Mouse (Mus musculus) heart, embryonic 10.5 days (tissue): ENCODE results near the gene Clec4b2. TPM values are rescaled to one million over a fixed set of nuclear protein-coding genes. Genes with fewer than 3 reads are reported as not detected.
"Not testable (repeated sequence)": the region's sequence is repeated elsewhere in the genome, so short reads cannot be mapped to it uniquely, and the experiment has no call there.

Source experiments
- DNase-seq: peaks from one replicate; pipeline ENCODE4 v3.0.0-alpha.2; 2017; ENCODE audit warnings: low spot score
- H3K27ac ChIP-seq: fragments of 300-500 bp; sonication (generic); 2 replicates; pipeline ENCODE4 v1.5.1; 2016; ENCODE audit warnings: mild to moderate bottlenecking
- H3K27me3 ChIP-seq: fragments of 300-500 bp; sonication (generic); 2 replicates; pipeline ENCODE4 v1.6.1; 2016; ENCODE audit warnings: mild to moderate bottlenecking; ENCODE audit not compliant: poor library complexity, insufficient read depth, severe bottlenecking
- H3K36me3 ChIP-seq: fragments of 300-500 bp; sonication (generic); 2 replicates; pipeline ENCODE4 v1.6.1; 2016; ENCODE audit warnings: mild to moderate bottlenecking, moderate library complexity
- H3K4me1 ChIP-seq: fragments of 300-500 bp; sonication (generic); 2 replicates; pipeline ENCODE4 v1.6.1; 2016; ENCODE audit warnings: mild to moderate bottlenecking
- H3K4me3 ChIP-seq: fragments of 300-500 bp; sonication (generic); 2 replicates; pipeline ENCODE4 v1.5.1; 2016; ENCODE audit warnings: mild to moderate bottlenecking, moderate library complexity
- H3K9me3 ChIP-seq: fragments of 300-500 bp; sonication (generic); 2 replicates; pipeline ENCODE4 v1.6.1; 2016; ENCODE audit warnings: mild to moderate bottlenecking, moderate library complexity
- WGBS: fragments of 180-500 bp; shearing (Covaris S2); methylation state at CpG from one replicate; pipeline ENCODE4 v1.1.7; 2016; 5-methylcytosine and 5-hydroxymethylcytosine counted together
- polyA plus RNA-seq: library from polyadenylated mRNA; unstranded; fragments of >200 nt; fragmentation: Nextera tagmentation; extraction: Ambion mirVana; gene quantifications from 2 replicates; pipeline ENCODE4 v1.2.1, GENCODE M21; 2016

The Clec4b2 gene
- polyA plus RNA-seq, 1 experiment from 2014 or later: not detected

DNA sequence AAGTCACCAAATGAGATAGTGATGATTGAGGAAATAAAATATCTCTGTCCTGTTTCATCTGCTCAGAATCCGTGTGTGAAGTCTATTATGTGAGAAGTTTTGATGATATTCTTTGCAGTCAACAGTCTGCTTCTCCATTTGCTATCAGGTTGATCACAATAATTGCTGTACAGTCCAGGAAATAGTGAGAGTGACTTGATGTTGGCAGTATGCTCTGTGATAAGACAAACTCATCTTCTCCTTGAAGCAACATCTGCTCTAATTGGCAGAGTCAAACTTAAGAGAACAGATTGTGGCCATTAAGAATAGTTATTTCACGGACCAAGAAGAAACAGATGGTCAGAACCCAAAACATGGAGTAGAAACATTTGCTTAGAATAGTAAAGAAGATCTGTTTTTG lies 58.5 kb downstream of the Clec4b2 start:
- H3K27me3 ChIP-seq: no peaks in the 10 kb centered on the region
- DNase-seq: no peak
- no peak overlapping the region for H3K4me3 ChIP-seq
- H3K27ac ChIP-seq: no peak overlapping the region
- H3K9me3 ChIP-seq: no peaks in the 10 kb centered on the region
- H3K36me3 ChIP-seq: no peaks in the 10 kb centered on the region
- WGBS: 66% methylated on average over 2 of the region's 2 CpGs
- no peaks in the 10 kb centered on the region for H3K4me1 ChIP-seq

DNA sequence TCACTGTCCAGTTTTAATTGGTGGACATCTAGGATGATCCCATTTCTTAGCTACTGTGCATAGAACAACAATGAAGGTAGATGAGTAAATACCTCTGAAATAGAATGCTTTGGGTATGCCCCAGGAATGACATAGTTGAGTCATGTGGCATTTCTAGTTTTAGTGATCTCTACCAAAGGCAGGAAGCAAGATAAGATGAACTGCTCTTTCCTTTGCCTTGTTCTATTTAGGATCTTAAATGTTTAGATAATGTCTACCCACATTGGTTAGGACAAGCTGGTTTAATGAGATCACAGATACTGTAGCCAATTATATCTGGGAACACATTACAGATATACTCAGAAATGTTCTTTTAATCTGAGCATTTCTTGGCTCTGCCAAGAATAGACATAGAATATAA lies 64.9 kb downstream of the Clec4b2 start:
- no peaks in the 10 kb centered on the region for H3K4me1 ChIP-seq
- H3K27ac ChIP-seq: no peak overlapping the region
- DNase-seq: no peak
- no peak overlapping the region for H3K4me3 ChIP-seq
- no peaks in the 10 kb centered on the region for H3K27me3 ChIP-seq
- H3K36me3 ChIP-seq: no peaks in the 10 kb centered on the region
- H3K9me3 ChIP-seq: no peaks in the 10 kb centered on the region

DNA sequence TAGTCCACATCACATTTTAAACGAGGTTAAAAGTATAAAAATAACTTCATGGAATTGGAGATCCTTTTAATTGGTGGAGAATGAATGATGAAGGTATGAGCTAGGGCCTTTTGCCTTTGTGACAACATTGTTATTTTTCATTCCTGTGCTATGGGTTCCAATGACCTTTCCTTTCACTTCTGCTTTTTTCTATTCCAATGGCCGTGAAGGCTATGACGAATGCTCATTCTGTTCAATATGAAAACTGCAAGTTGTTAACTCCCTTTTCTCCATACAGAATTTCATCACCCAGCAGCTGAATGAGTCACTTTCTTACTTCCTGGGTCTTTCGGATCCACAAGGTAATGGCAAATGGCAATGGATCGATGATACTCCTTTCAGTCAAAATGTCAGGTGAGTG lies 71.5 kb downstream of the Clec4b2 start:
- Histone ChIP-seq H3K4me3 (no peak overlapping the region), H3K27ac (no peak overlapping the region), H3K27me3 (no peaks in the 10 kb centered on the region), H3K9me3 (no peaks in the 10 kb centered on the region), H3K36me3 (no peaks in the 10 kb centered on the region), H3K4me1 (no peaks in the 10 kb centered on the region)
- DNase-seq: no peak
- 81% methylated on average over 5 of the region's 5 CpGs for WGBS

DNA sequence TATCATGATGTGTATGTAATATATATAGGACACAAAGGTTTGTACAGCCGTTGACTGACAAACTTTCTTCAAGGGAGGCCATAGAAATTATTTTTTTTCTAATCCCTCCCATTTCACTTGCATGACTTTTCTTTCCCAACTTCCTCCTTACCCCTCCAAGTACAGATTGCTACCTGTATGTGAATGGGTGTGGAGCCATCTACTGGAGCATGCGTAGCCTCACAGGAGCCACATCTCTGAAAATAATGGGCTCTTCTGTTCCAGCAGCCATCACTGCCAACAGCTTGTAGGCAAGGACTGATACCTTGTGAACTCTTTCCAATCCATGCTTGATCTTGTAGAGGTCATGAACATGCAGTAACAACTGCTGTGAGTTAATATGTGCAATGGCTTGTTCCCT lies 76.2 kb downstream of the Clec4b2 start:
- not testable (repeated sequence) for H3K4me3 ChIP-seq, H3K27me3 ChIP-seq, H3K27ac ChIP-seq, H3K36me3 ChIP-seq, H3K4me1 ChIP-seq, DNase-seq, H3K9me3 ChIP-seq
- WGBS: 79% methylated on average over 2 of the region's 2 CpGs

DNA sequence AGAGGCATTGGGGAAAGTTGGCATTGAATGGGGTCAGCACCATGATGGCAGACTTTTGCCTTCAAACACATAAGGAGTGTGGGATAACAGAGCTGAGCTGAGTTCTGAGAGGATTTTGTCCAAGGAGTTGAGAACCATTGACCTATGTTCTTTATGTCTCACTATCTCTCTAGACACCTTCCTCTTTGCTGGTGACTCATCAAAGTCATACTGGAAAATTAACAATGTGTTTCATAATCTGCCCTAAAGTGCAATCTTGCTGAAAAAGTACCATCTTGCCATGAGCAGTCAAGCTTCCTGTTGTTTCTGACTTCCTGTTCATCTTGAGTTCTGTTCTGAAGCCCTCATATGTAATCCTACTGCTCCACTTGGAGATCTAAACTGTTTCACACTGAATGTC lies 80.0 kb downstream of the Clec4b2 start:
- H3K27me3 ChIP-seq: no peaks in the 10 kb centered on the region
- no peak for DNase-seq
- H3K27ac ChIP-seq: no peak overlapping the region
- no peaks in the 10 kb centered on the region for H3K36me3 ChIP-seq
- no peaks in the 10 kb centered on the region for H3K4me1 ChIP-seq
- peaks cover 6% of the 10 kb centered on the region; the same call in 1 of the 2 replicates for H3K9me3 ChIP-seq
- no peak overlapping the region for H3K4me3 ChIP-seq

Other genes starting within 250 kb of the Clec4b2 start
- 0.11 TPM in 1 of 2 replicates, not detected in the other for gene Clec4a3, start 220.4 kb upstream of the Clec4b2 start, polyA plus RNA-seq
- not detected in 2 replicates for gene Clec4a4, start 182.5 kb upstream of the Clec4b2 start, polyA plus RNA-seq
- not detected in 2 replicates for gene Clec4b1, start 122.9 kb upstream of the Clec4b2 start, polyA plus RNA-seq
- gene Clec4a2, start 66.5 kb upstream of the Clec4b2 start, polyA plus RNA-seq: not detected in 2 replicates
- gene Clec4n, start 57.0 kb downstream of the Clec4b2 start, polyA plus RNA-seq: 0.24 TPM in 1 of 2 replicates, not detected in the other
- not detected in 2 replicates for gene Clec4d, start 89.2 kb downstream of the Clec4b2 start, polyA plus RNA-seq
- gene Clec4e, start 117.0 kb downstream of the Clec4b2 start, polyA plus RNA-seq: 0.36 TPM in 1 of 2 replicates, not detected in the other
- not detected in 2 replicates for gene Vmn2r19, start 135.4 kb downstream of the Clec4b2 start, polyA plus RNA-seq
- not detected in 2 replicates for gene Vmn2r20, start 245.2 kb downstream of the Clec4b2 start, polyA plus RNA-seq